Mouse (Mus musculus) frontal cortex, postnatal 25 days (tissue): ENCODE results near the gene Rpp25l.

Experiments
- DNase-seq, 2 experiments: peaks; one replicate each; pipeline ENCODE4 v3.0.0; 2022; ENCODE audit warnings: low spot score in 2 of 2

Gene Rpp25l

GRCm38 (mm10) chr4:41670836-41671235 lies 42.5 kb downstream of the Rpp25l start:
- DNase-seq = no peak

DNA sequence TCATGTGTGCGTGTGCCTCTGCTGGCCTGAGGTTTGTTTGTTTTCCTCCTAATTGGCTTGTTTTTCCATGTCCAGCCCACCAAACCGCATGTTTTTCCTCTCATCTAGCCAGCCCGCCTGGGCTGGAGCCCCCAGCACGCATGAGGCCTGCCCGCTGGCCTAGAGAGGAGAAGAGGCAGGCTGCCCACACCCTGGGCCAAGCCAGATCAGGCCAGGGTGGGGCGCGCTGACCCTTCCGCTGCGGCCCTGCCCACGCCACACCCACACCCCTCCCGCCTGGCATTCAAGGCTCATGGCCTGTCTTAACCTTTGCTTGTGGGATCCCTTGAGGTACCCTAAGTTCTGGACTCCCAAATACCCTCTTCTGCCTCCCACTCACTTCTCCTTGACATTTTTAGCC lies 46.7 kb downstream of the Rpp25l start:
- no peak for DNase-seq

DNA sequence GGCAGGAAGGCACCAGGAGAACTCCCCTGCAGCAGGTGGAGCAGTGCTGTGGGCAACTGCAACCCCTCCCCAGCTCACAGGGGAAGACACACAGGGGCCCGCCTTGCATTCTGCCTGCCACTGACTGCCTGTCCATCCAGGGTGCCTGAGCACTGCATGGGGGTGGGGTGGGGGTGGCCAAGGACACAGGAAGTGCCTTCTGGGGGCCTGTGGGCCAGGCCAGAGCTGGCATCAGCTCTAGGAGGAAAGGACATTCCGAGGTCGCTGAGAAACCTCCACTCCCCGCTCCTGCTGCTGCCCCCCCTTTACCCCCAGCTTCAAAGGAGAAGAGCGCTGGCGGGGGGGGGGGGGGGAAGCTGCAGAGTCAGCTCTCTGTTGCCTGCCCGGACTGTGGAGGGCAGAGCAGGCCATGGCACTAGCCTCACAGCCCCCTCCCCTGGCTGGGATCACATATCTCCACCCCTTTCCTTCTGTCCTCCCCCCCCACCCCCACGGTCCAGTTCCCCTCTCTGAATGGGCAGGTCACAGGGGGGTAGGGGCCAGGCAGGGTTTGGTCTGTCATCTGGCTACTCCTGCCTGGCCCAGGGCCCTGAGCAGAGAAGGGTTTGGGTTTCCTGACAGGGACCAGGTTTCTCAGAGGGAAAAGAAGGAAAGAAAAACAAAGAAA lies 48.2 kb downstream of the Rpp25l start:
- no peak for DNase-seq

GRCm38 (mm10) chr4:41664533-41664932 lies 48.8 kb downstream of the Rpp25l start:
- DNase-seq = no peak

DNA sequence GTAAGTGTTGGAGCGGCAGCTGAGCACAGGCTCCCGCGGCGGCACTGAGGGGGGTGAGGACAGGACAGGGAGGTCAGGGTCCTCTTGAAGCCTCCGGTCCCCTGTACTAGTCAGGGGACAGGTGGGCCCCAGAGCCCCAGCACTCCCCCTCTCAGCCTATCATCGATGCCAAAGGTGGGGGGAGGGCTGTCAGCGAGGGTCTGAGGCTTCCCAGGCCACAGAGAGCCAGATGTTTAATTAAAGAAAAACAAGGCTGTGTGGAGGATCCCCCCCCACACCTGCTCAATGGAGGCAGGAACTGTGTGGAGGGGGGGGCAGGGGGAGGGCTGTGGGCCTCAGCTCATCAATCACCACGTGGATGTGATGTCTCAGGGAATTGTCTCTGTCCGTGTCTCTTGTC lies 49.7 kb downstream of the Rpp25l start:
- no peak for DNase-seq

DNA sequence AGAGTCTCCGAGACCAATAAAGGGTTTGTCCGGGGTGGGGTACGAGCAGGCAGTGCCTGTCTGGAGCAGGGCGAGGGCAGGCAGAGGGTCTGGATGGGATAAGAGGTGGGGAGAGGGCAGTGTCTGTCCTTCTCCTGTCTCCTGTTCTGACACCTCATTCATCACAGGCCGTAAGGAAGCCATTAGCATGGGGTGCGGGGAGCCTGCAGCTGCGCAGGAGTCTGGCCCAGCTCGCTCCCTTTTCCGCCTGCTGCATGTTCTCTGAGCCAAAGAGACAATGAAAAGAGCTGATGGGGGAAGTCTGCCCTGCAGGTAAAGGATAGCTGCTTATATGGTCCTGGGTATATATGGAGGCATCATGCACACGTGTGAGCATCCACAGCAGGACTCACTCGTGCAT lies 50.6 kb downstream of the Rpp25l start:
- no peak for DNase-seq
